Mouse (Mus musculus): ENCODE data around the gene Gm11020. TPM values are rescaled to one million over a fixed set of nuclear protein-coding genes. Genes with fewer than 3 reads are reported as not detected.

Gm11020 gene
- total and polyA plus RNA-seq, 2 experiments from 2014 or later, result not detected

GRCm38 (mm10) chr8:104339229-104339982, 18.0 kb downstream of the Gm11020 start, which contains the start of gene Cmtm3:
TSS of gene Cmtm3 (plus strand) at chr8:104339410.
- no peak for TF ChIP-seq CTCF (IDR thresholded peaks at IDR 0.05; ENCODE audit: low read depth)
- H3K27ac ChIP-seq (ENCODE audit: low read depth, low read length), result peak within 1 kb of the TSS; percentile 45; the same call in 1 of the 2 replicates
- WGBS, result 17% methylated on average over 17 of the region's 18 CpGs

GRCm38 (mm10) chr8:104339983-104340232, 18.5 kb downstream of the Gm11020 start:
- no peaks in the 10 kb centered on the region for H3K9me3 ChIP-seq (ENCODE audit: low read length)
- peak overlapping the region; percentile 45; the same call in 1 of the 2 replicates for H3K27ac ChIP-seq (ENCODE audit: low read depth, low read length)
- H3K36me3 ChIP-seq (ENCODE audit: insufficient read depth), result no peaks in the 10 kb centered on the region
- H3K9ac ChIP-seq, result peak overlapping the region; percentile 73
- WGBS, result 1% methylated on average over 6 of the region's 6 CpGs
- H3K4me3 ChIP-seq (ENCODE audit: low read depth, low read length), result peak overlapping the region; percentile 59
- peak overlapping the region; percentile 96 for H3K4me2 ChIP-seq (ENCODE audit: low read depth)
- ATAC-seq (no peak), DNase-seq (no peak)
- no peak for TF ChIP-seq CTCF (IDR thresholded peaks at IDR 0.05; ENCODE audit: low read depth)
- no peaks in the 10 kb centered on the region for H3K4me1 ChIP-seq (ENCODE audit: insufficient read depth)
- H3K27me3 ChIP-seq (ENCODE audit: insufficient read depth, low read length), result no peaks in the 10 kb centered on the region

More at GRCm38 (mm10) chr8:104339229-104339982, 18.0 kb downstream of the Gm11020 start, which contains the start of gene Cmtm3:
- peak within 1 kb of the TSS; percentile 59 for H3K4me3 ChIP-seq (ENCODE audit: low read depth, low read length)
- no peaks in the 10 kb centered on the region for H3K27me3 ChIP-seq (ENCODE audit: insufficient read depth, low read length)
- H3K4me1 ChIP-seq (ENCODE audit: insufficient read depth), result no peaks in the 10 kb centered on the region
- ATAC-seq, result no peak
- no peaks in the 10 kb centered on the region for H3K36me3 ChIP-seq (ENCODE audit: insufficient read depth)
- peak within 1 kb of the TSS; percentile 96 for H3K4me2 ChIP-seq (ENCODE audit: low read depth)
- H3K9me3 ChIP-seq (ENCODE audit: low read length), result no peaks in the 10 kb centered on the region
- DNase-seq, result no peak
- peak within 1 kb of the TSS; percentile 73 for H3K9ac ChIP-seq

GRCm38 (mm10) chr8:104340233-104341105, 19.1 kb downstream of the Gm11020 start:
- no peaks in the 10 kb centered on the region for H3K27me3 ChIP-seq (ENCODE audit: insufficient read depth, low read length)
- H3K4me1 ChIP-seq (ENCODE audit: insufficient read depth), result no peaks in the 10 kb centered on the region
- peak overlapping the region; percentile 59 for H3K4me3 ChIP-seq (ENCODE audit: low read depth, low read length)
- peak overlapping the region; percentile 96 for H3K4me2 ChIP-seq (ENCODE audit: low read depth)
- H3K9me3 ChIP-seq (ENCODE audit: low read length), result no peaks in the 10 kb centered on the region
- H3K9ac ChIP-seq, result peak overlapping the region; percentile 73
- peak; percentile 76 for TF ChIP-seq CTCF (IDR thresholded peaks at IDR 0.05; ENCODE audit: low read depth)
- peak; percentile 71 for DNase-seq
- 1% methylated on average over 54 of the region's 54 CpGs for WGBS
- ATAC-seq, result peak; percentile 79
- H3K27ac ChIP-seq (ENCODE audit: low read depth, low read length), result peak overlapping the region; percentile 71
- H3K36me3 ChIP-seq (ENCODE audit: insufficient read depth), result no peaks in the 10 kb centered on the region; the same call in 1 of the 2 replicates

- DNase-seq (peak; percentile 80), ATAC-seq (peak; percentile 63)
- Histone ChIP-seq H3K27ac (ENCODE audit: low read depth, low read length) (peak overlapping the region; percentile 71), H3K4me1 (ENCODE audit: insufficient read depth) (no peaks in the 10 kb centered on the region), H3K27me3 (ENCODE audit: insufficient read depth, low read length) (no peaks in the 10 kb centered on the region), H3K36me3 (ENCODE audit: insufficient read depth) (no peaks in the 10 kb centered on the region; the same call in 1 of the 2 replicates), H3K9ac (peak overlapping the region; percentile 73), H3K4me2 (ENCODE audit: low read depth) (peak overlapping the region; percentile 96), H3K9me3 (ENCODE audit: low read length) (no peaks in the 10 kb centered on the region), H3K4me3 (ENCODE audit: low read depth, low read length) (peak overlapping the region; percentile 59)
- no peak for TF ChIP-seq CTCF (IDR thresholded peaks at IDR 0.05; ENCODE audit: low read depth)
- WGBS, result 4% methylated on average over 24 of the region's 24 CpGs
Measured at GRCm38 (mm10) chr8:104341106-104341561, 19.8 kb downstream of the Gm11020 start.

GRCm38 (mm10) chr8:104341678-104342077, 20.3 kb downstream of the Gm11020 start:
- H3K36me3 ChIP-seq (ENCODE audit: insufficient read depth), result no peaks in the 10 kb centered on the region; the same call in none of the 2 replicates
- no peak overlapping the region for H3K9ac ChIP-seq
- H3K4me2 ChIP-seq (ENCODE audit: low read depth), result peak overlapping the region; percentile 96
- DNase-seq (no peak), ATAC-seq (no peak)
- H3K27me3 ChIP-seq (ENCODE audit: insufficient read depth, low read length), result no peaks in the 10 kb centered on the region
- H3K27ac ChIP-seq (ENCODE audit: low read depth, low read length), result no peak overlapping the region
- peak overlapping the region; percentile 59 for H3K4me3 ChIP-seq (ENCODE audit: low read depth, low read length)
- no peak for TF ChIP-seq CTCF (IDR thresholded peaks at IDR 0.05; ENCODE audit: low read depth)
- 50% methylated on average over 6 of the region's 6 CpGs for WGBS
- no peaks in the 10 kb centered on the region for H3K4me1 ChIP-seq (ENCODE audit: insufficient read depth)
- H3K9me3 ChIP-seq (ENCODE audit: low read length), result no peaks in the 10 kb centered on the region

- no peak overlapping the region for H3K9ac ChIP-seq
- TF ChIP-seq CTCF (IDR thresholded peaks at IDR 0.05; ENCODE audit: low read depth), result no peak
- no peak overlapping the region for H3K4me2 ChIP-seq (ENCODE audit: low read depth)
- no peaks in the 10 kb centered on the region for H3K9me3 ChIP-seq (ENCODE audit: low read length)
- H3K36me3 ChIP-seq (ENCODE audit: insufficient read depth), result peaks cover under 1% of the 10 kb centered on the region
- no peak overlapping the region for H3K27ac ChIP-seq (ENCODE audit: low read depth, low read length)
- ATAC-seq (no peak), DNase-seq (no peak)
- H3K27me3 ChIP-seq (ENCODE audit: insufficient read depth, low read length), result no peaks in the 10 kb centered on the region
- WGBS, result 78% methylated on average over 5 of the region's 5 CpGs
- no peaks in the 10 kb centered on the region for H3K4me1 ChIP-seq (ENCODE audit: insufficient read depth)
- no peak overlapping the region for H3K4me3 ChIP-seq (ENCODE audit: low read depth, low read length)
Measured at GRCm38 (mm10) chr8:104342426-104342825, 21.1 kb downstream of the Gm11020 start.
